Mouse (Mus musculus): ENCODE measurements at regions not wholly inside any gene's neighbourhood (a gene's known extent, or its start where the extent isn't known, plus 50 kb on each side); places are given as distances from the start of the nearest gene placed in this dataset.
A peak's percentile ranks its signal among the peaks of the same experiment; 100 is the strongest.

DNA sequence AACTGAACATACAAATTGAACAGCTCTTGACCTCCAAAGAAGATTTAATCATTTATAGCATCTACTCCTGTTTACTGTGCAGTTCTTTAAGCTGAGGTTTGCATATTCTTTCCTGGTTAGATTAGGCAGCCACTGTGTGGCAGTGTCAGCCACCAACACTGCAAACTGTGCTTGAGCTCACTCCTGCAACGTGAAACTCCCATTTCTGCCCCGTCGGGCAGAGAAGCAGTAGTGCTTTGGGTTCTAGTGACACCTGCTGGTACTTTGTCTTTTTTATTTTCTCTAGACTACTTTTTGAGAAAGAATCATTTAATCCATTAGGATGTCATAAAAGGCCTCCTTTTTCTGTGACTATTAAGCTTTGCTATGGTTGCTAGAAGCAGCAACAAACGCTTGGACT is 110.8 kb downstream of the Ogfrl1 start:
- TF ChIP-seq CTCF (IDR thresholded peaks at IDR 0.05; ENCODE audit: low read depth, low read length) (peak; percentile 65), POLR2A (IDR thresholded peaks at IDR 0.05; ENCODE audit: extremely low read depth, insufficient read depth, low read length) (no peak)

Measured in liver, adult 2 months (tissue).